Mouse (Mus musculus) left cerebral cortex, postnatal 14 days (tissue): ENCODE measurements around the gene Itprid2. TPM values are rescaled to one million over a fixed set of nuclear protein-coding genes. Genes with fewer than 3 reads are reported as not detected.
A peak's percentile ranks its signal among the peaks of the same experiment; 100 is the strongest.

ENCODE experiments used
- DNase-seq, 2 experiments: peaks; one replicate each; pipeline ENCODE4 v3.0.0; 2021 to 2022; ENCODE audit warnings: low spot score in 2 of 2, mixed read lengths in 1 of 2
- intact Hi-C: fragments of 180-260 bp; cut with DNase I; formaldehyde crosslinking; loops from one replicate; pipeline ENCODE4 v1.15.1; 2025
- total RNA-seq, 2 experiments: library from RNA; stranded (reverse); gene quantifications; 2 replicates each; pipeline ENCODE4 v1.2.3; 2021

The Itprid2 gene
- total RNA-seq, 2 experiments from 2014 or later: 26.1 to 28.8 TPM

- intact Hi-C loops: no loop called here
- no peak for DNase-seq
These were observed 60.0 kb downstream of the Itprid2 start for GRCm38 (mm10) chr2:79695190-79695589.

GRCm38 (mm10) chr2:79695939-79696338, 60.8 kb downstream of the Itprid2 start:
- DNase-seq: no peak
- intact Hi-C loops: no loop called here

DNA sequence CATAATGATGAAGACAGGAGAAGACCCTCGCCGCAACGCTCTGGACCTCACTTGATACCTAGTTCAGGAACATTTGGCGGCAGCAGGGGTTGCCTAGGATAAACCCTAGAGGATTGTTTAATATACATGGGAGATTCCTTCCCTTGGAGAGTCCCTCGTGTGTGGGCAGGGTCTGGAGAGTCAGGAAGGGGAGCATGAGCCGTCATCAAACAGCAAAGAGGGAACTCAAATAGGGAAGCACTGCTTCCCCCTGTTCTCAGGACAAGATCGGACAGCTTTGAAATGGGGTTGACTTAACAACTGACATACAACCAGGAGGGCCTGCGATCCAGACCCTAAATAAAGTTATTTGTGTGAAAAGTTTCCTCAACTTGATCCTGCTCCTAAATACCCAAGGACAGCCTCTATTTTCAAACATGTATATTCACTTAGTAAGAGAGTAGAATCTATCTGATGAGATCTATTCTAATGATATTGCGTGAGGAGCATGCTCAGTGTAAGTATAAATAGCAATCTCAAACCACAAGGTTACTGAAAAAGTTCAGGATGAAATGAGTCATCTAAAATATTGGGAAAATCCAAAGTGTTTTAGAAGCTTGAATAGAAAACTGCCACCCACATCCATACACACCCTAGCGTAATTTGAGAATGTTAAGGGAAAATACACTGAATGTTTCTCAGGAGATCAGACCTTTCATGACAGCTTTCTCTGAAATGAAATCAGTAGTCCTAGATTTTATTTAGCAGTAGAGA, 61.5 kb downstream of the Itprid2 start:
- DNase-seq: no peak
- intact Hi-C loops: no loop called here

DNA sequence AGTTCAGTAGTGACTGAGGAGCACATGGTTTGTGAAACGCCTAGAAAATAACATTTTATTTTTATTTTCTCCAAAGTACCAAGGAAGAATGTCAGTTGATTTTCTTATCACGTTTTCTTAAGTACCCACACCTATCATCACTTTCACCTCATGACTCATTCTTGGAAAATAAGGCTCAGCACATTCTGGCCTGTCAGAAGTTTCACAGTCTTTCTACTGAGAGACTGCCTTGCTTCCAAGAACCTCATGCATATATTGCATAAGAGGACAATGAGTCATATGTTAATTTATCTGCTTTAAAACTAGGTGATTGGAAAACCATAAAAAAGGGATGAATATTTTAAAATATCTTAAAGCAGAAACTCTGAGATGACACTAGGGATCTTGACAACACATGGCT, 63.0 kb downstream of the Itprid2 start:
- peak in 1 of 2 experiments; percentile 24 for DNase-seq
- intact Hi-C loops: no loop called here

- intact Hi-C loops: no loop called here
- DNase-seq: no peak
These were observed 69.6 kb downstream of the Itprid2 start for GRCm38 (mm10) chr2:79704773-79705172.

DNA sequence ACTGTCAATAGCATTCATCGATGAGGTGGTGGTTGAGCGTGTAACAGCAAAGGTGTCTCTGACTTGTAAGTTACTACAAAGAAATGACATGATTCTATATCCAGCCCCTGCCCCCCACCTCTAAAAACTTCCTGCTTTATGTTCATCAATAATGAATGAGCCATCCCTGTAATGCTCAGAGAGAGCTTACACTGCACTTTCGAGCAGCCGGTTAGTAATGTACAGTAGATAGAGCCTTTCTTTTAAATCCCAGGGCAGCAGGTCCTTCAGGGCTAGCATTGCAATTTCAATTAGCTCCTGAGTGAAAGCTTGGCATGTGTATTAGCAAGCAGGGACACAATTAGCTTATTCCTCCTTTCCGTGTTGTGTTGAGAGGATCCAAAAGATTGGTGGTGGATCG, 72.4 kb downstream of the Itprid2 start, which contains the start of gene Ppp1r1c:
Gene Ppp1r1c, plus strand, starts transcription at position 206 of the 400 bp plus-strand sequence.
- intact Hi-C loops: no loop called here
- DNase-seq: no peak

DNA sequence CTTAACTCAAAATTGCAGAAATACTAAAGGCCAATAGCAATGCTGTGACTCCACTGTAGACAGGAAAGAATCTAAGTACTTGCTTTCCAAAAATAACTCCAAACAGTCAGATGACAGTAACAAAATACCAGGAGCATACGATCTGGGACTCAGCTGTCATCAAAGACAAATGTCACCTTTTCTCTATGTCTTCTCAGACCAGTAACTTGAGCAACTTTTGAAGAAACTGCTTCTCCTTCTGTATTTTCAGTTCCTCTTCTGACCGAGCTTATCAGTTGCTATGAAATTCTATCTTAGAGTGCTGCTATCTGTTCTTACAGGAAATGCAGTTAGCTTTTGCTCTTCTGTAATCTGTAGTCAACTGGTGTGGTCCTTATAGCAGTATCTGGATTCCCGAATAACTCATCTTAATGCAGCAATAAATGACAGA, 78.5 kb downstream of the Itprid2 start:
- intact Hi-C loops: no loop called here
- no peak for DNase-seq

DNA sequence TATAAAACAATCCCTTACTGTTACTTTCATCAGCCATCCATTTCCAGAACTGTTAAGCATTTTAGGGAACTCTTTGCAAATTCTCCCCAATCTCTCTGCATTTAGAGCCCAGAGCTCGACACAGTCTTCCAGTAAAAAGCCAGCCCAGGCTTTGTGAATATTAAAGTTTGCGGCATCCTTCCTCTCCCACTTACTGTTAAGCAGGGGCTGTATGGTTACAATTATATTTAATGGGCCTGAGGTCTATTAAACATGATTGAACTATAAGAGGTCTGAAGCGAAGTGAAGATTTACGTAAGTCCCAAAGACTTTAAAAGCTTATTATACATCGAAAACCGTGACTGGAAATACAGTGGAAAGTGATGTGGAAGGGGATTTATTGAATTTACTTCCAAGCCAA, 79.6 kb downstream of the Itprid2 start:
- intact Hi-C loops: no loop called here

GRCm38 (mm10) chr2:79715925-79716324, 80.8 kb downstream of the Itprid2 start:
- no peak for DNase-seq
- intact Hi-C loops: no loop called here

More for the DNA sequence above, 79.6 kb downstream of the Itprid2 start:
- DNase-seq: no peak

DNA sequence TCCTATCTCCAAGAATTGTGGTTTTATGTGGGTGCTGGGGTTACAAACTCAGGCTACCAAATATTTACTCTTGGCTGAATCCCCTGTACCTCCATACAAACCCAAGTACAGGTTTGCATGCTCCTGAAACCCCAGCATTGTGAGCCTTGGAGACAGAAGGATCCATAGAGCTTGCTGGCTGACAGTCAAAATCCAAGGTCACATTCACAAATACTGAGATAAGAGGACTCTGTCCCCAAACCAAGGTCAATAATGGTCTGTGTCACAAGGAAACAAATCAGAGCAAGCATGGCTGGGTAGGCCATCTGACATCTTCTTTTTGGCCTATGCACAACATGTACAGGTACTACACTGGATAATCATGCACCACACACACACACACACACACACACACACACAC, 82.7 kb downstream of the Itprid2 start:
- intact Hi-C loops: no loop called here
- DNase-seq: no peak

DNA sequence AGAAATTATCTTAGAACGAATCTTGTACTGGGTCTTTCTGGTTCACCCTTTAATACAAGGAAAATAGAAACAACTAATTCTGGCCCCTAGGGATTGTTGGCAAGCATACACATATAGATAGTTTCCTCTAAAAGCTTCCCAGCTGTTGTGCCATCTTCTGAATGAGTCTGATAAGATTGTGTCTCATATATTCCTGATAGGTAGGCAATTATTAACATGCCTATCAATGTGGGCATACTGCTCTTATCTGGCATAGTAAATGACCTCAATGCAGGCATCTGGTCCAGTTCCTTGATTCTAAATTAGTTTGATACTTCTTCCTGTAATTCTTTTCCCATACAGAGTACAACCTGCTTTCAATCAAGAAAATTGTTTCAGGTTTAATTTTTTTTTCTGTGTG, 87.3 kb downstream of the Itprid2 start:
- intact Hi-C loops: no loop called here
- DNase-seq: no peak

Other genes starting within 250 kb of the Itprid2 start
- 10 to 100 TPM; 22.4 to 23.4 TPM for gene Neurod1, start 178.6 kb upstream of the Itprid2 start, total RNA-seq
- 1 to 10 TPM; 2.0 to 3.7 TPM for gene Cerkl, start 178.6 kb upstream of the Itprid2 start, total RNA-seq
- gene Ppp1r1c, start 72.4 kb downstream of the Itprid2 start, total RNA-seq: under 1 TPM in 1 of 2 experiments, not detected in 1; 0.38 TPM